Mouse (Mus musculus) liver, postnatal 0 days (tissue): ENCODE measurements at regions not wholly inside any gene's neighbourhood (a gene's known extent, or its start where the extent isn't known, plus 50 kb on each side); places are given as distances from the start of the nearest gene placed in this dataset.

Experiments used
- CTCF ChIP-seq: sonication (generic); IDR thresholded peaks from 2 replicates; pipeline ENCODE4 v1.5.1; 2016; ENCODE audit warnings: antibody characterized with exemption, low read depth
- EP300 ChIP-seq: IDR thresholded peaks from 2 replicates; pipeline ENCODE4 v1.6.1; 2016; ENCODE audit warnings: antibody characterized with exemption, low read depth, mild to moderate bottlenecking

DNA sequence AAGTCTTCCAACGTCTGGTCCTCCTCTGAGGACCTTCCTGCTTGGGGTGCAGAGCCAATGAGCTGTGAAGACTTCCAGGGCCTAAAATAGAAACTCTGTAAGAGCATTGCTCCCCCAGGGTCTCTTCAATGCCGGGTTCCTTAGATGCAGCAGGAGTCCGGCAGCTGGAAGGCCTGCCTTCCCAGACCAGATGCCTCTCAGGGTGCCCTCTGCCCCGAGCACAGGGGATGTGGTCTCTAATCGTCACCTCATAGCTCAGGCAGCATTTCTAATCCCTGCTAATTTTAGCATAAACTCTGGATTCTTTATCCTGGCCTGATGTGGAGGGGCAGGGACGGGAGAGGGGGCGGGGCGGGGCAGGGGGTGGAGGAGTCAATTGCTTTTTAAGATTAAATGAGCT, 360.9 kb upstream of the Gm10131 start:
- TF ChIP-seq CTCF: no peak
- TF ChIP-seq EP300: no peak
